Mouse (Mus musculus) cerebellum, adult (tissue): ENCODE measurements around the gene Rrp1.

Experiments used
- ATAC-seq: cut with Nextera tagmentation; 2 replicates; pipeline ENCODE4 v1.9.2; 2017; ENCODE audit warnings: mild to moderate bottlenecking, moderate library complexity, mixed read lengths; ENCODE audit not compliant: insufficient number of reproducible peaks, low FRiP score, low TSS enrichment

The Rrp1 gene

DNA sequence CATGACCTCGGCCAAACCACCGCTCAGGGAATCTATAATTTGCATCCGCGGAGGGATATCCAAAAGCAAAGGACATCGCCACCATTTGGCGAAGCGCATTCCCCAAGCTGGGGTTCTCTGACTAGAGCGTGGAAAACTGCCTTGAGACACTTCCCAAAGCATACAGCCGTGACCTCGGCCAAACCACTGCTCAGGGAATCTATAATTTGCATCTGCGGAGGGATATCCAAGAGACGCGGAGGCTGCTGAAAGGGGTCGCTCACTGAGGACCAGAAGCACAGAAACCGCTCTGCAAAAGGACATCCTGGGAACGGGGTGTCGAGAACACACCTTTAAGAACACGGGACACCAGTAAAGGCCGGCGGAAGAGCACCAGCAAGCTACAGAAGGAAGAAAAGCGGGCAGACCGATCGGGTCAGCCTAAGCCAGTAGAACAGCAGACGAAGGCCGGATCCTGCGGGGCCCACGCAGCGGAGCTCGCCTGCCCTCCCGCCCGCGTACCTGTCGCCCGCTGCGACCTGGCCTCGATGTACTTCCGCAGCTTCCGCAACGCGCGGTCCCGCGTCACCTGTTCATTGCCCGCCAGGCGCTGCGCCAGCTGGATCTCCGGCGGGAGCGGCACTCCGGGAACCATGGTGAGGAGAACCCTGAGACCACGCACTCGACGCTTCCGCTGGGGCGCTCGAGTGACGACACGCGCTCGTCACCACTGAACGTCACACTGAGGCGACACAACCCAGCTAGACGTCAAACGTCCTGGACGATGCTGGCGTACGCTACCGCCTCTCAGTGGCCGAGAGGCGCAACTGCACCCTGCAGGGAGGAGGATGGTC lies at the start of gene Rrp1:
Gene Rrp1 (minus strand): TSS at position 725 of the 833 bp plus-strand sequence.
- ATAC-seq: peak; percentile 85

DNA sequence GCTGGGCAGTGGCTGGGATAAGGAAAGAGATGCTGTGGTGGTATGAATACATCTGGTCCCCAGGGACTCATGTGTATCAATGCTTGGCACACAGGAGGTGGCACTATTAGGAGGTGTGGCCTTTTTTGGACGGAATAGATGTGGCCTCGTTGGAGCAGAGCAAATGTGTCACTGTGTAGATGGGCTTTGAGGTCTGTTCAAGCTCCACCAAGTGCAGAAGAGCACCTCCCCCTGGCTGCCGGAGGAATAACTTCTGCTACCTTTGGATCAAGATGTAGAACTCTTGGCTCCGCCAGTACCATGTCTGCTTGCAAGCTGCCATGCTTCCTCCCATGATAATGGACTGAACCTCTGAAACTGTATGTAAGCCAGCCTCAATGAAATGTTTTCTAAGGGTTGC lies 48.9 kb upstream of the Rrp1 start:
- no peak for ATAC-seq

DNA sequence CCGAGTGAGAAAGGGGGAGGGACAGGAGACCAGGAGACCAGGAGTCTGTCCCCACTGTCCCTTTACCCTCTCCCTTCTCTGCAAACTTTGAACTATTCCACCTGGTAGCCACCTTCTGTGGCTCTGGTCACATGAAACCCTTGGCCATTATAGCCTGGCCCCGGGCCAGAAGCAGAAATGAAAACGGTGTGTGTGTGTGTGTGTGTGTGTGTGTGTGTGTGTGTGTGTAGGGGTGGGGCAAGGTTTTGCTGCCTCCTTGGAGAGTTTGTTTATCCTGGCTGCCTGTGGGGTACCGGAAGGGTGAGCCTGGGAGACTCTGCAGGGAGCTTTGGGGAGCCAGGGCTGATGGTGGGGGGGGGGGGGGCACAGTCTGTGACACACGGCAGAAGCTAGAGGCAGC lies 47.6 kb upstream of the Rrp1 start:
- ATAC-seq: no peak

DNA sequence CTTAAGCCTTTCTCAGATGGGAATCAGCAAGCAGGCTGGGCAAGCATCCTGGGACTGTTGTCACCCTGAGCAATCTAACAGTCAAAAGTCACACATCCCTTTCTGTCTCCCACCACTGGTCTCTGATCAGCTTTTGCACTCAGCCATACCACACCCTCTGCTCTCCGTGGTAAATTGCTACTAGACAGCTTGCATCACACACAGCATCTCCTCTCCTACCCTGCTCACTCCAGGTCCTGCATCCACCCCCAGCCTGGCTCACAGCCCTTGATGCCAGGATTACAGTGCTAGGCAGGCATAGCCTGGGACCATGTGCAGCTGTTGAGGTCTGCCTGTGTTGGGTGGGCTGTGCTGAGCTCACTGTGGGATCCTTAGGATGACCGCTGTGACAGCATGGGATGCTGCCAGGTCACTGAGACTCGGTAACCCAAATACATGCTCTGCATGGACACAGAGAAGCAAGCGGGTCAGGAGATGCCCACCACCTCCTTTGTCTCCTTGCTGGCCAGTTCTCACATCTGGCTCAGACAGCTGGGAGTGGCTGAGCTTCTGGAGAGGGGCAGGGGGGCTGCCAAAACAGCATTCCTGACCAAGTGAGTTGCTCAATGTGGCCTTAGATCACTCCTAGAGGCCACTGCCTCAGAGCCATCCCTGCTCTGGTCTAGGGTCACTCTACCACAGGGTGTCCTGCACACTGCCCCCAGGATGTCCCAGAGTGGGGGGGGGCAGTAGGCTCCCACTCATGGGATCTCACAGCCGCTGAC lies 45.7 kb upstream of the Rrp1 start:
- ATAC-seq: no peak

DNA sequence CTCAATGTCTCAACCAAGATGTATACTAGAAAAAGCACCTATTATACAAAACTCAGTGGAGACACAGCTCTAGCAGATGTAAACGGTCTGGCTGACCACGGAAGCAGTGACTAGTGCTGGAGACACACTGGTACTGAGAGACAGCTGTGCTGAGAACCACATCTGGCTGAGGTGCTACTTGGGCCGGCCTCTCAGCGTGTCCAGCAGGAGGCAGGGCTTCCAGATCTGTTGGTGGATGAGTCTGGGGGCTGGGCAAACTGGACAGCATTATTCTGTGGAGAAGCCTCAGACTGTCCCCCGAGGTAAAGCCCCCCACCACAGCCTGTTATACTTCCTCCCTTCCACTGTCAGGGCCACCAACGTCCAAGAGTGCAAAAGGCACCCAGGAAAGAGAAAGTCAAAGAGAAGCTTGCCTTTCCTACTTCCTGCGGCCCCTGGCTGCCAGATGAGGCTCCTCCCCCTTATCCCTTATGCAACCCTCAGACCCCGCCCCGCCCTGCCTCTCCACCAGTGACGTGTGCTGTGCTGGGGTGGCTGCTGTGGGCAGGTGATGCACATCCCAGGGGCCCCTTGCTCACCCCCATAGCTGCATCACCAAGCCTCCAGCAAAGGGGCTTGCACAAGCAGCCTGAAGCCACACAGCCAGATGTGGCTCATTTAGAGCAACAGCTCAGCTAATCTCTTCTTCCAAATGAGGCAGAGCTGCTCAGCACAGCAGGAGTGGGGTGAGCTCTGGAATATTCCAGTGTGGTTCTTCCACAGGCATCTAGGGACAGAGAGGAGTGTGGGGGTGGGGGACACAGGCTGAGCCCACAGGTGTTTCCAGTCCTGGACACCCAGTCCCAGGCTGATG lies 44.9 kb upstream of the Rrp1 start:
- ATAC-seq: no peak

DNA sequence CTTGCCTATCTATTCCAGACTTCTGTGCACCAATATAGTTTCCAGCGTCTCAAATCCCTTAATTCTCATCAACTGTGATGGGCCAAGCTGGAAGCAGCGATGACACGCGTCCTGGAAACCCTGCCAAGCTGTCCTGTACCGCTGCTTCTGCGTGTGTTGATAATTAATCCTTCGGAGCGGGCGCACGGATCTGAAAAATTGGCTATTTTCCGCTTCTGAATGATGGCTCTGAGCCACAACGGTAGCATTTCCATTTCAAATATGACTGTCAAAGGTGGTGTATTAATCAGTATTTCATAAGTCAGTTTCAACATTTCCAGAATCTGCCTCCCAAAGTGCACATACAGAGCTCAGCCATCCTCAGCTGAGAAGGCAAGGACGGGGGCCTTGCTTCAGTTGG lies 43.9 kb upstream of the Rrp1 start:
- no peak for ATAC-seq

DNA sequence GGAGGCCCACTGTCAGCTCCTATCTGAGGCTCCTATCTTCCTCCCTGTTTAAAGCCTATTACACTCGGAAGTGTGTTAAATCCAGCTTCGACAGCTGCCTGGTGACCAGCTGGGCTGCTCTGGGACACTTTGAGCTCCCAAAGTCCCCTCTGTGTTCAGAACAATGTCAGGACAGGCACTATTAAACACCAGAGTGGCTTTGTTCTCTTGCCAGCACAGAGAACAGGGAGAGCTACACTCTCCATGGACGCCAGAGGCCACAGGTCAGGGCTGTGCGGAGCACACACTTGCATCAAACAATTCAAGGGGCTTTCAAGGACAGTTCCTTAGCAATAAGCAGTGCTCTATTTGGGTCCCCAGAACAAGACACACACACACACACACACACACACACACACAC lies 39.8 kb upstream of the Rrp1 start:
- no peak for ATAC-seq

DNA sequence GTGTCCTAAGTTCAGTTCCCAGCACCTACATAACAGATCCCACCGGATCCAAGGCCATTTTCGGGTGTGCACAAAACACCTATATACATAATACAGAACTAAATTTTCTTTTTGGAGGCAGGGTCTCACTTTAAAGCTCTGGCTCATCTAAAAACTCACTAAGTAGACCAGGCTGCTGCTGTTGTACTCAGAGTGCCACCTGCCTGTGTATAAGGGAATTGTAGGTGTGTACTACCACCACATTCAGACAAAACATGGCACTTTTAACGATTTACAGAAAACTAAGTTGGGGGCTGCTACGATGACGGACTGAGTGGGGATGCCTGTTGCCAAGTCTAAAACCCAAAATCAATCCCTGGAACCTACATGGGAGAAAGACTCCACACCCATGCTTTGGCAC lies 37.9 kb upstream of the Rrp1 start:
- no peak for ATAC-seq

DNA sequence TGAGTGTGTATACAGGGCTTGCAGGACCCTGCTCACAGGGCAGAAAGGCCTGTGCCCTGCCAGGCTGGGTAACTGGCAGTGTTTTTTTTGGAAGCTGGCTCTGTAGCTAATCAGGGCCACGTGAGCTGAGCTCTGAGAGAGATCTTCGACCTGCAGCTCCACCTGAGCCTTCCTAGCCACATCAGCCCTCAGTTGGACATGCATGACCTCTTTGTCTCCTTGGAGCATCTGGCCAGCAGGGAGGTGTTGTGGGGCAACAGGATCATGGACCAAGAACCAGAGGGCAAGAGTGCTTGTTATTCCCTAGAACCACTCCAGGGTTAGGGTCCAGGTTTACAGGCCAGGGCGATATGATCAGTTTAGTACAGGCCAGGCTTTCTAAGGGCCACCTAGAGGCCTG lies 34.6 kb upstream of the Rrp1 start:
- ATAC-seq: no peak

DNA sequence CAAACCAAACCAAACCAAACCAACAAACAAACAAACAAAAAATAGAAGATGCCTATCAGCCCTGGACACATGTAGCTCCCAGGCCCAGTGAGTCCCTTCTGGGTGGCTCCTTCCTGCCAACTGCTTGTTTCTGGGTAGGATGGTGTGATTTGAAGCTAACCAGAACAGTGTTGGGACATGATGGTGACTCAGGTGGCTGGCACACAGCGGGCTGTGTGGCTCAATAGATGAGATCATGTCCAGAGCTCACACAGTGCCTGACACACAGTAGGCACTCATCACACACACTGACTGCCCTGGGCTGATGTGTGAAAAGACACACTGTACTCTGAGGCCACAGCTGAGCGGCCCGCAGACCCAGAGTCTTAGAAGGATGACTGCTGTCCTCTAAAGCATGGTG lies 33.4 kb upstream of the Rrp1 start:
- ATAC-seq: no peak

DNA sequence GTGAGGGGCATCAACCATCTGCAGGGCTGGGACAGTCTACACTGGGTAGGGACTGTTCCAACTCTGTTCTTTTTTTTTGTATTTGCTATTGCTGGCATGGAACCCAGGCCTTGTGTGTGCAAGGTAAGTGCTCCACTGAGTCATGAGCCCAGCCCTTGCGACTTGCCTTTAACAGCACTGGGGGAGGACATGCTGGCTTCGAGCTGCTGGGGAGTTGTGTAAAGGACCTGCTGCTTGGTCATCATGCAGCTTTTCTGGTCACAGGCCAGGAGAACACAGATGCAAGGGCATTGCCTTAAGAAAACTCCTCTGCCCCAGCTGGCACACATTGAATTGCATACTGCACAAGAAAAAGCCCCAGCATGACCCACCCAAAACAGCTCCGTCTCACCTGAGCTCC lies 29.4 kb upstream of the Rrp1 start:
- no peak for ATAC-seq

DNA sequence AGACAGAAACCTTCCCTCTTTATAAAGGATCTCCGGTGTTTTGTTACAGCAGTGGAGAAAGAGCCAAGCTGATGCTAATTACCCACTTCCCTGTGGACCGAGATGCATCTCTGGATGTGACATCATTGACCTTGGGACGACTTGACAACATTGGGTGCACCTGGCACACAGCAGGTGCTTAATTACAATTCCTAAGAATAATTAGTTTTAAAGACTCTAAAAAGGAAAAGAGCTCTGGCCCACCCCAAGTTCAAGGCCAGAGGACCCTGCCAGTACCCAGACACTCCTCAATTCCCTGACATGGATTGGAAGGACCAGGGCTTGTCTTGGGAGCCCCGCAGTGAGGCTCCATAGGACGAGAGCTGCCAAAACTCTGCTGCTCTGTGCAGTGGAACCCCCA lies 28.8 kb upstream of the Rrp1 start:
- no peak for ATAC-seq

DNA sequence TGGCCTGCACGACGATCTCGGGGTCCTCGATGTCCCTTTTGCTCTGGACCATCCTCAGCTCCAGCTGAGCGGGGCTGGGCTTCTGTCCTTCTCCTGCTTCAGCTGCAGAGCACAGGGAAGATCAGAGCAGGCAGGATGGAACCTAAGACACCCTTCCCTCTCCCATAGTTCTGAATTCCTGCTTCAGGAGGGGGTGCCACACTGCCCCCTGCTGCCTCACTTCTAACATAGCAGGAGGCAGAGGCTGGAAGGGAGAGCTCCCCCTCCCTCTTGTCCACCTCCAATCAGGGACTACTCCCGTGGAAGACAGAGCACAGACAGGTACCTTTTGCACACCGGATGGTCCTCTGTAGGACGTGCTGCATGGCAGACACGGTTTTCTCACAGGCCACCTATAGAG lies 28.0 kb upstream of the Rrp1 start:
- no peak for ATAC-seq

DNA sequence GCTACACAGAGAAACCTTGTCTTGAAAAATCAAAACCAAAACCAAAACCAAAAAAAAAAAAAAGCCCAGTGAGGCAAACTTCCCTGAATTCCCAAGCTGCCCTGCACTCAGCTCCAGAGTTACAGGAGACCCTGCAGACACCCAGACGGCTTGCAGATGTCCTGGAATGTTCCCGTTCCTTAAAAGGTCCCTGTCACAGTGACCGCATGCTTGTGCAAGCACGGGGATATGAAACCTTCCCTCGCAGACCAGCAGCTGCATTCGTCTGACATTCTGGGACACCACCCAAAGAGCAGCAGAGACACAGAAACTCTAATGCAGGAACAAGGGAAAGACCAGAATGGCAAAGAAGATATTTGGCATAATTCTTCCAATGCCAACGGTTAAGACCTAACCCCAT lies 27.1 kb upstream of the Rrp1 start:
- ATAC-seq: no peak

DNA sequence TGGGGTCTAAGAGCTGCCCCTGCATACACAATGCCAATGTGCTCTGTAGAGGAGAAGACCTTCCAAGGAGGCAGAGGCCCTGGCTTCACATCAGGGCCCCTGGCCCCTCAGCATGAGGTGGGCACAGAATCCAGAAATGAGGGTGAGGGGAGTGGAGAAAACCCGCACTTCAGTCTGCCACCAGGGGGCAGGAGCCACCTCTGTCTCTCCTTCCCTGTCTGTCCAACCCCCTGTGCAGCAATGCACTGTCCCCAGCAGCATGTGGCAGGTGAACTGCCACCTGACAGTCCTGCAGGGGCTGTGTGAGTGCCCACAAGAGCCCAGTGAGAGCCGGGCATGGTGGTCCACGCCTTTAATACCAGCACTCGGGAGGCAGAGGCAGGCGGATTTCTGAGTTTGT lies 26.7 kb upstream of the Rrp1 start:
- ATAC-seq: no peak

DNA sequence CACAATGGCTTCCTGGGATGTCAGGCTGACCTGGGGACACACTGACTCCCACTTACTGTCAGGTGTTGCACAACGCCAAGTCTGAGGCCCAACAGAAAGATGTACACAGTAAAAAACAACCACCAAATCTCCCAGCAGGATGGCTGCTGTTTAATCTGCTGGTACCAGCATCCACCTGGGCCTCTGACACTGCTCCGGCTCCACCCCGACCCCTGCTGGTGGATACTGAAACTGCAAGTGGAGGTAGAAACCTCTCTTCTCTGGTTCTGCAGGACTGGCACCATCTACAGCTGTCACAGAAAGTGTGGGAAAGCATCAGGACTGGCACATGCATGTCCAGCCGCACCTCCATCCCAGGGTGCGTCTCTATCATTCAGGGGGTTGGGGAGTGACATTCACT lies 25.3 kb upstream of the Rrp1 start:
- peak; percentile 49 for ATAC-seq

DNA sequence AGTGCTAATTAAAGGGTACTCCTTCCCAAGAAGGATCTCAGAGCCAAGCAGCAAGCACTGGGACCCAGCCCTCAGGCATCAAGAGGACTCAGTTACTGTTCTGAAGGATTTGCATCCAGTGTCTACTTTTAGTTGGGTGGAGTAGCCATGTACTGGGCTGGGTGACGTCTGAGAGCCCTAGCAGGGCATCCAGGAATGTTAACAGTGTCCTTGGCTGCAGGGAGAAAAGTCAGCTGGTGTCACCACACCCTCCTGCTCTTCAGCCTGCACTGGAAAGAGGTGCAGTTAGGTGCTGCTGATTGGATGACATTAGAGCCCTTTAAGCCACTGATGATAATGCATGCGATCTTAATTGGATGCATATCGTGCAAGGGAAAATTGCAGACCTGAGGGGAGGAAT lies 20.0 kb upstream of the Rrp1 start:
- no peak for ATAC-seq

DNA sequence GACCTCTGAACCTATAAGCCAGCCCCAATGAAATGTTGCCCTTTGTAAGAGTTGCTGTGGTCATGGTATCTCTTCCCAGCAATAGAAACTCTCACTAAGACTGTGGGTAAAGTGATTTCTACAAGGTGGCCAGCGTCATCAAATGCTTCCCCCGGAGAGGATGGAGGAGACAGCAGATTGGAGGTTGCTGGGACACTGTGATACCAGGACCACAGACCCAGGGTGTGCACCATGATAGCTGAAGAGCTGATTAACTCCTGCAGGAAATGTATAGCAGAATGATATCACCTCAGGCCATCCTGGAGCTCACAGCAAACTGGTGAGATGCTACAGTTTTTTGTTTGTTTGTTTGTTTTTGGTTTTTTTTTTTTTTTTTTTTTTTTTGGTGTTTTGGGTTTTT lies 16.9 kb upstream of the Rrp1 start:
- ATAC-seq: no peak

DNA sequence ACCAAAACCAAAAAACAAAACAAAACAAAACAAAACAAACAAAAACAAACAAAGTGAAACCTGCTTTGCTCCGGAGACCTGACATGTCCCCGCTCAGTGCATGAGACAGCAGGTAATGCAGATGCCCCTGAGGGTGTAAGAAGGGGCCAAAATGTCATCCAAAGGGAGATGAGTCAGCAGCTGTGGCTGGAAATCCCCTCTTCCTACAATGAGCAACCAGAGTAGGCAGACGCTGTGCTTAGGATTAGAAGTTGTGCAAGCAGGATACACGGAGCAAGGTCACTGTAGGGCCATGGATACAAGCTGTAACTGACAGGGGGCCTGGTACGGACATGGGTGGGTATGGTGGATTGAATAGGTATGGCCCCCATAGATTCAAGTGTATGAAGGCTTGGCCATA lies 16.3 kb upstream of the Rrp1 start:
- ATAC-seq: no peak

DNA sequence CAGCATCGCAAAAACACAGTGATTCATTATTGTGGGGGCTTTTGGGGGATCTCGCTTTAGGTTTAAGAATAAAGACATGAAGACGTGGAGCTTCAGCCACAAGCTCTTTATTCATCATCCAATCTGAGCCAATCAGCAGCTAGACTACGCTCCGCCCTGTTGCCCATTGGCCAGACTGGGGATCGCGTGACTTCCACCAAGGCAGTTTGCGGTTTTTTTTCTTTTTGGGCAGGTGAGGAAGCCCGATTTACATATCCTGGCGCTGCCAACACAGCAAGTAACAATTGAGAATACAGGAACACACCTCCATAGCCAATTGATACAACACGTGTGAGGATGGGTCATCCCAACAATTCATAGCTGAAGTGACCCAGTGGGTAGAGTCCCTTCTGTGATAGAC lies 15.2 kb upstream of the Rrp1 start:
- no peak for ATAC-seq

DNA sequence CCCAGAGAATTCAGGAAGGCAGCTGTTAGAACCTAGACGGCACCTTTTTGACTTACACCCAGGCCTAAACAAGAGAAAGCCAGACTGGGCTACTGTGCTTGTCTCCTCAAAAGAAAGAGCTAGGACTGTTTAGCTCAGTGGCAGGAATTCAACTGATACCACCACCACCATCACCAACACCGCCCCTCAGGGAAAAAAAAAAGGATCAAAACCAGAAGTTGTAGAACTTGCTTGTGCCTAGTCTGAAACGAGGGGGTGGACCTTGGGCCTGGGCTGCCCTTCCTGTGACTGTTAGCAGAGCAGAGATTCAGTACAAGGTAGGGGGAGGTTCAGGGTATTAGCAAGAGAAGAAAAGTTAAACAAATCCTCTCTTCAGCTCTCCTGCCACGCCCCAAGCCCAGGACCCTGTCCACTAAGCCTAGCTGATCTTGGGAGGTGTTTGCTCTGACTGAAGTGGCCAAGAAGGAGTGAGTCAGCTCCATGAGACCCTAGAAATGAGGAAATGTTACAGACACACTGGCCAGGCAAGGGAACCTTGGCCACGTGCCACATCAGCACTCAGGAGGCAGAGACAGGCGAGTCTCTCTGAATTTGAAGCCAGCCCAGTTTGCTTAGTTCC lies 13.4 kb upstream of the Rrp1 start:
- no peak for ATAC-seq
